Mouse (Mus musculus) MEL (cell line): ENCODE measurements around the gene Myocd. TPM values are rescaled to one million over a fixed set of nuclear protein-coding genes. Genes with fewer than 3 reads are reported as not detected.

ENCODE experiments used
- DNase-seq: peaks from one replicate; pipeline ENCODE4 v3.0.0; 2011; ENCODE audit warnings: low read depth, low spot score
- H3K27ac ChIP-seq: 2 replicates; pipeline ENCODE4 v1.5.1; 2012; ENCODE audit warnings: low read depth, mild to moderate bottlenecking, control low read depth, low read length, moderate library complexity; ENCODE audit not compliant: control insufficient read depth
- H3K27me3 ChIP-seq, 2 experiments: fragments of 150-350 bp in 1 of 2; sonication (generic) in 1 of 2; 2 replicates each; pipeline ENCODE4 v1.6.1; 2012; ENCODE audit warnings: low read length in 2 of 2, mild to moderate bottlenecking in 2 of 2, improper control_type of control experiment in 1 of 2, moderate library complexity in 1 of 2; ENCODE audit not compliant: insufficient read depth in 2 of 2, control insufficient read depth in 1 of 2
- H3K36me3 ChIP-seq, 2 experiments: 2 replicates each; pipeline ENCODE4 v1.6.1; 2012 to 2014; ENCODE audit warnings: low read length in 2 of 2, improper control_type of control experiment in 1 of 2, inconsistent platforms in 1 of 2, mild to moderate bottlenecking in 1 of 2; ENCODE audit not compliant: insufficient read depth in 2 of 2, control insufficient read depth in 1 of 2
- H3K4me1 ChIP-seq, 2 experiments: fragments of 150-350 bp in 1 of 2; sonication (generic) in 1 of 2; 2 replicates each; pipeline ENCODE4 v1.6.1; 2012; ENCODE audit warnings: low read length in 2 of 2, improper control_type of control experiment in 1 of 2, mild to moderate bottlenecking in 1 of 2; ENCODE audit not compliant: insufficient read depth in 2 of 2, control insufficient read depth in 1 of 2
- H3K4me3 ChIP-seq, 2 experiments: fragments of 150-350 bp in 1 of 2; sonication (generic) in 1 of 2; 2 replicates each; pipeline ENCODE4 v1.5.1; 2012; ENCODE audit warnings: low read depth in 2 of 2, low read length in 2 of 2, mild to moderate bottlenecking in 2 of 2, moderate library complexity in 2 of 2, control low read depth in 1 of 2, improper control_type of control experiment in 1 of 2; ENCODE audit not compliant: control insufficient read depth in 1 of 2, insufficient read depth in 1 of 2
- H3K79me2 ChIP-seq: 2 replicates; pipeline ENCODE4 v1.6.1; 2012; ENCODE audit warnings: mild to moderate bottlenecking, low read length, moderate library complexity; ENCODE audit not compliant: control insufficient read depth, poor library complexity, insufficient read depth
- H3K9ac ChIP-seq: 2 replicates; pipeline ENCODE4 v1.6.1; 2012; ENCODE audit warnings: low read depth, mild to moderate bottlenecking, control low read depth, low read length, moderate library complexity; ENCODE audit not compliant: control insufficient read depth, poor library complexity, severe bottlenecking
- H3K9me3 ChIP-seq: fragments of 150-350 bp; sonication (generic); replicated peaks from 2 replicates; pipeline ENCODE4 v1.6.1; 2012; ENCODE audit warnings: mild to moderate bottlenecking, low read length, improper control_type of control experiment, moderate library complexity; ENCODE audit not compliant: insufficient read depth
- CHD2 ChIP-seq: IDR thresholded peaks from 2 replicates; pipeline ENCODE4 v1.6.1; 2011; ENCODE audit warnings: low read length, improper control_type of control experiment
- CTCF ChIP-seq, 3 experiments: IDR thresholded peaks in 2 of 3; conservative IDR thresholded peaks in 1 of 3; 2 replicates each; pipeline ENCODE4 v1.5.1; 2011 to 2012; ENCODE audit warnings: low read length in 3 of 3, low read depth in 2 of 3, mild to moderate bottlenecking in 2 of 3, improper control_type of control experiment in 1 of 3, inconsistent platforms in 1 of 3, mixed read lengths in 1 of 3, moderate library complexity in 1 of 3; ENCODE audit not compliant: control insufficient read depth in 1 of 3, insufficient read depth in 1 of 3, poor library complexity in 1 of 3, severe bottlenecking in 1 of 3
- E2F4 ChIP-seq: IDR thresholded peaks from 2 replicates; pipeline ENCODE4 v1.6.1; 2011; ENCODE audit warnings: low read depth, low read length, improper control_type of control experiment, borderline replicate concordance
- ELF1 ChIP-seq: IDR thresholded peaks from 2 replicates; pipeline ENCODE4 v1.6.1; 2014; ENCODE audit warnings: low read depth, mild to moderate bottlenecking, inconsistent platforms, low read length, improper control_type of control experiment, moderate library complexity
- EP300 ChIP-seq, 2 experiments: IDR thresholded peaks; 2 replicates each; pipeline ENCODE4 v1.6.1; 2011; ENCODE audit warnings: improper control_type of control experiment in 2 of 2, low read length in 2 of 2, low read depth in 1 of 2, mild to moderate bottlenecking in 1 of 2
- ETS1 ChIP-seq: IDR thresholded peaks from 2 replicates; pipeline ENCODE4 v1.6.1; 2012; ENCODE audit warnings: low read depth, mild to moderate bottlenecking, inconsistent platforms, low read length, improper control_type of control experiment, moderate library complexity
- GABPA ChIP-seq: IDR thresholded peaks from 2 replicates; pipeline ENCODE4 v1.6.1; 2012; ENCODE audit warnings: low read depth, mild to moderate bottlenecking, inconsistent platforms, low read length, improper control_type of control experiment, moderate library complexity
- GATA1 ChIP-seq: IDR thresholded peaks from 2 replicates; pipeline ENCODE4 v1.6.1; 2011; ENCODE audit warnings: low read depth, low read length, improper control_type of control experiment
- JUND ChIP-seq: IDR thresholded peaks from 2 replicates; pipeline ENCODE4 v1.6.1; 2011; ENCODE audit warnings: low read depth, mild to moderate bottlenecking, improper control_type of control experiment, low read length
- MEF2A ChIP-seq: IDR thresholded peaks from 2 replicates; pipeline ENCODE4 v1.6.1; 2014; ENCODE audit warnings: low read depth, mild to moderate bottlenecking, inconsistent platforms, low read length, improper control_type of control experiment; ENCODE audit not compliant: poor library complexity, insufficient replicate concordance, severe bottlenecking; ENCODE audit errors: extremely low read depth
- MXI1 ChIP-seq: IDR thresholded peaks from 2 replicates; pipeline ENCODE4 v1.6.1; 2011; ENCODE audit warnings: mild to moderate bottlenecking, low read depth, low read length, improper control_type of control experiment
- NELFE ChIP-seq: IDR thresholded peaks from 2 replicates; pipeline ENCODE4 v1.6.1; 2011; ENCODE audit warnings: low read depth, low read length, improper control_type of control experiment
- NRF1 ChIP-seq: IDR thresholded peaks from 2 replicates; pipeline ENCODE4 v1.6.1; 2014; ENCODE audit warnings: low read depth, mild to moderate bottlenecking, inconsistent platforms, low read length, improper control_type of control experiment, moderate library complexity; ENCODE audit not compliant: poor library complexity, insufficient read depth, severe bottlenecking
- POLR2AphosphoS2 ChIP-seq: IDR thresholded peaks from 2 replicates; pipeline ENCODE4 v1.6.1; 2011; ENCODE audit warnings: low read length, improper control_type of control experiment
- POLR2AphosphoS5 ChIP-seq: IDR thresholded peaks from 2 replicates; pipeline ENCODE4 v1.6.1; 2012; ENCODE audit warnings: low read depth, borderline replicate concordance, mild to moderate bottlenecking, inconsistent platforms, low read length, moderate library complexity, mixed read lengths
- UBTF ChIP-seq: IDR thresholded peaks from 2 replicates; pipeline ENCODE4 v1.6.1; 2012; ENCODE audit warnings: low read depth, mild to moderate bottlenecking, inconsistent platforms, low read length, improper control_type of control experiment, moderate library complexity, borderline replicate concordance; ENCODE audit not compliant: insufficient read depth
- USF2 ChIP-seq, 2 experiments: IDR thresholded peaks; 2 replicates each; pipeline ENCODE4 v1.6.1; 2011 to 2012; ENCODE audit warnings: improper control_type of control experiment in 2 of 2, low read length in 2 of 2, borderline replicate concordance in 1 of 2, inconsistent platforms in 1 of 2, low read depth in 1 of 2, mild to moderate bottlenecking in 1 of 2; ENCODE audit not compliant: insufficient read depth in 1 of 2
- ZC3H11A ChIP-seq: IDR thresholded peaks from 2 replicates; pipeline ENCODE4 v1.6.1; 2012; ENCODE audit warnings: low read depth, mild to moderate bottlenecking, inconsistent platforms, low read length, improper control_type of control experiment
- ZKSCAN1 ChIP-seq: IDR thresholded peaks from 2 replicates; pipeline ENCODE4 v1.6.1; 2012; ENCODE audit warnings: low read depth, mild to moderate bottlenecking, inconsistent platforms, low read length, improper control_type of control experiment, moderate library complexity
- ZMIZ1 ChIP-seq: IDR thresholded peaks from 2 replicates; pipeline ENCODE4 v1.6.1; 2012; ENCODE audit warnings: low read depth, mild to moderate bottlenecking, inconsistent platforms, low read length, improper control_type of control experiment, moderate library complexity
- polyA plus RNA-seq, 2 experiments: library from polyadenylated mRNA; stranded (reverse) in 1 of 2; unstranded in 1 of 2; fragments of >175 nt in 1 of 2; fragments of >200 nt in 1 of 2; gene quantifications; 2 replicates each; pipeline versions ENCODE4 v1.2.1 to v1.2.4; 2012; ENCODE audit warnings: low replicate concordance in 2 of 2, low read depth in 1 of 2; ENCODE audit not compliant: insufficient read length in 2 of 2, insufficient read depth in 1 of 2, missing spikeins in 1 of 2
- total RNA-seq: library from RNA; depleted of rRNA; stranded (reverse); fragments of 300-350 nt; gene quantifications from 2 replicates; pipeline ENCODE4 v1.2.3, GENCODE M21; 2012

Gene Myocd
- total and polyA plus RNA-seq, 3 experiments: not detected

DNA sequence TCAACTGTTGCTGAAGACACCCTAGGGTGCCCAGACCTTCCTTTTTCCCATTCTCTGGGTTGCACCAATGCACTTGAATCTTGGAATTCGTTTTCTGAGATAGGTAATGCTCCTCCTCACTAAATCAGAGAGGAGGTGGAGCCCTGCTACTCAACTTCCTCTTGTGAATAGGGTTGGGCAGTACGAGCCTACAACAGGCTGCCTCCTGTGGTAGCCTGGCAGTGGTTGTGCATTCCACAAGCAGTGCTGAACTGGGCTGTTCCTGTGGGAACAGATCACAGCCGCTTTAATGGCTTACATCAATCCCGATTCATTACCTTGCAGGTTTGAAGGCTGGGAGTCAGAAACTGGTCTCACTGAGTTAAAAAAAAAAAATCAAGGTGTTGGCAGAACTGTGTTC, 1.2 kb upstream of the Myocd start:
- Histone ChIP-seq H3K9me3 (no peaks in the 10 kb centered on the region; the same call in 1 of the 2 replicates), H3K4me3 (no peak overlapping the region), H3K27me3 (no peaks in the 10 kb centered on the region), H3K9ac (no peak overlapping the region), H3K4me1 (no peaks in the 10 kb centered on the region), H3K36me3 (no peaks in the 10 kb centered on the region), H3K79me2 (no peaks in the 10 kb centered on the region), H3K27ac (no peak overlapping the region)
- no peak for TF ChIP-seq MEF2A
- no peak for TF ChIP-seq EP300 (IDR thresholded peaks at IDR 0.05; ENCODE audit: low read depth in 1 of 2, low read length in 2 of 2)
- no peak for TF ChIP-seq USF2 (IDR thresholded peaks at IDR 0.05; ENCODE audit: borderline replicate concordance in 1 of 2, insufficient read depth in 1 of 2, low read depth in 1 of 2, low read length in 2 of 2)
- no peak for TF ChIP-seq ZMIZ1
- no peak for TF ChIP-seq CTCF (IDR thresholded peaks at IDR 0.05 in 2 of 3, conservative IDR thresholded peaks at IDR 0.05 in 1 of 3; ENCODE audit: control insufficient read depth in 1 of 3, insufficient read depth in 1 of 3, low read depth in 2 of 3, low read length in 3 of 3, poor library complexity in 1 of 3, severe bottlenecking in 1 of 3)
- no peak for TF ChIP-seq GATA1
- no peak for TF ChIP-seq CHD2
- TF ChIP-seq GABPA: no peak
- TF ChIP-seq UBTF: no peak
- TF ChIP-seq POLR2AphosphoS5: no peak
- TF ChIP-seq JUND: no peak
- TF ChIP-seq ELF1: no peak
- no peak for DNase-seq

GRCm38 (mm10) chr11:65268310-65268709, 1.5 kb downstream of the Myocd start:
- no peak overlapping the region for H3K4me3 ChIP-seq
- no peaks in the 10 kb centered on the region for H3K36me3 ChIP-seq
- no peak overlapping the region for H3K27ac ChIP-seq
- no peaks in the 10 kb centered on the region for H3K27me3 ChIP-seq
- H3K9ac ChIP-seq: no peak overlapping the region
- no peaks in the 10 kb centered on the region for H3K79me2 ChIP-seq
- no peak for DNase-seq
- no peaks in the 10 kb centered on the region for H3K4me1 ChIP-seq
- TF ChIP-seq UBTF: no peak
- TF ChIP-seq ZMIZ1: no peak
- TF ChIP-seq E2F4: no peak
- TF ChIP-seq MXI1: no peak
- no peak for TF ChIP-seq POLR2AphosphoS5
- no peak for TF ChIP-seq NELFE
- no peak for TF ChIP-seq POLR2AphosphoS2
- TF ChIP-seq ZKSCAN1: no peak
- TF ChIP-seq NRF1: no peak
- TF ChIP-seq ETS1: no peak
- TF ChIP-seq ZC3H11A: no peak
- H3K9me3 ChIP-seq: no peaks in the 10 kb centered on the region; the same call in 1 of the 2 replicates
